Mouse (Mus musculus): ENCODE data around the gene Plxna4. TPM values are rescaled to one million over a fixed set of nuclear protein-coding genes. Genes with fewer than 3 reads are reported as not detected.
A peak's percentile ranks its signal among the peaks of the same experiment; 100 is the strongest.

Gene Plxna4
- total RNA-seq, 2 experiments from 2014 or later: 56.3 to 61.4 TPM

DNA sequence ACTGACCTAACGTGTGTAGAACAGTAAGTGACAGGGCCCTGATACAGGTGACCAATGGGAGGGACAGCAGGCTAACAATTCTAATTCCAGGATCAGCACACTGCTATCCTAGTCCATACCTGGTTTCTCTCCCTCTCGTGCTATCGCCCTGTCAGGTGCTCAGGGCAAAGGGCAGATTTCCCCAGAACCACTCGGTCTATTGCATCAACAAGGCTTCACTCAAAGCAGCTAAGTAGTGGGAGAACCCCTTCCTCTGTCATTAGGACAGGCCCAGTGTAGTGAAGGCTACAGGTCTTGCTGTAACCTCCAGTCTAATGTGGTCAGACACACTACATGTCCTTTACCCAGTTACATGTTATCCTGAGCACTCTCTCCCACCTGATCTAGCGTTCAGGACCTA lies 176.7 kb downstream of the Plxna4 start:
- no peak for DNase-seq (ENCODE audit: low spot score in 2 of 2)

DNA sequence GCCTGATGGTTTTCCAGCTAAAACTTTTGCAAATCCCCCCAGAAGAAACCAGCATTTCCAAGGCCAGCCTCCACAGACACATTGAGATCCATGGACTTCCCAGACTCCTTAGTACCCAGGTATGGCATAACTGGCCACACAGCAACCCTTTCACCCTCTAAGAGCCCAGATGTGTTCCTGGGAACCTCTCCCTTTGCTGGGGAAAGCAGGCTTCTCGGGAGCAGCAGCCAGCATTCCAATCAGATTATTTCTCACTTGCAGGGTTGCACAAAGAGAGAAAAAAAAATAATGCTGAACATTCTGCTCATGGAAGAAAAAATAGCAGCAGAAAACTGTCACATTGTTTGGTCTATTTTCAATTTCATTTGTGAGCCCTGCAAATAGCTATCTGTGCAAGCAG lies 178.4 kb downstream of the Plxna4 start:
- DNase-seq (ENCODE audit: low spot score in 2 of 2): no peak

DNA sequence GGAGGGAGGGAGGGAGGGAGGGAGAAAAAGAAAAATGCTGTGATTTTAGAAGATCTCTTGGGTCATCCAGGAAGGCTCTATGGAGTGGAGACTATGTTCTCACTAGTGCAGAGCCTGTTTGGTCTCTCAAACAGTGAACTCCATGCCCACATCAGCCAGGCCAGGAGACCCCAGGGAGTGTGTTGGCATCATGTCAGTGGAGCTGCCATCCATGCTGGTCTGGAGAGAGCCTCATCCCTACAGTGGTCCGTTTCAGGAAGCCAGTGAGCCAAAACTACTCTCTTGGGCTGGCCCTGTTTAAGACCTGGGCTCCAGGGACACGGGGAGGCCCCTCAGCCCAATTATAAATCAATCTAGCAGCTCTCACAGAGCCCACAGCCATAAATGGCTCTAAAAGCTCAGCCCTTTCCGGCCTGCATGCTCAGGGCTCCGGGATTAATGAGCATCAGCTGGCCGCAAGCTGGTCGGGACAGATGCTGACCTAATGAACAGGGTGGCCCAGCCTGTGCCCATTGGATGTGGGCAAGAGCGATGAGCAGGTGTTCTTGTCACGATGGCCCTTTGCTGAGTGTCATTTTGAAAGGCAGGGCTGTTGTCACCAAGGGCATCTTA lies 180.3 kb downstream of the Plxna4 start:
- no peak for DNase-seq (ENCODE audit: low spot score in 2 of 2)

DNA sequence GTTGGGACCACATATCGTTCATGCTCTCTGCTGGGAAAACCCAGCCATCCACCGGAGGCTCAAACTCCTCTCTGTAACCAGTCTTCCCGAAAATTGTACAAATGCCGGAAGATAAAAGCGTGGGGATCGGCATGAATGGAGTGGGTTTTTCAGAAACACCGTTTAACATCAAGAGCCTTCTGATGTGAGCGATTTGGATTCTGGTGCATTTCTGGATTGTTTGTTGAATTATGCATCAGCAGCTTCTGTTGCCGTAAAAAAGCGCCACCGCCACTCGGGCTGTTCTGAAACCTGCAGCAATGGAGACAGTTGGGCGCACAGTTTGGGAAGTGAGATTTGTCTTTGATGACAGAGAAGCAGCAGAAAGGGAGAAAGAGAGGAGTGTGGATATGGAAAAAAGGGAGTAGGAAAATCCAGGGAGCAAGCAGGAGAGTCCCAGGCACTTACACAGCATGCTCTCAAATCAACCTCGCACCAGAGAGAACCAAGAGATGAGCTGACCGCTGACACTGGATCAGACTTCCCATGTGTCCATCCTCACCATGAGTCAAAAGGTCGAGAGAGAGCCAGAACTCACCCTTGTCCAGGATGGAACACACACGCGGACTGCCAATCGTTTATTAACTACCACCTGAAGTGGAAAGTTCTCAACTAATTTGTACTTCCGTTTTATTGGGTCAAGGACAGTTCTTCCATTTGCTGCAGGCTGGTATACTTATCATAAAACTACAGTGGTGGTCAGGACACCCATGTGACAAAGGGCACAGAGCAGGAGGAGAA lies 181.5 kb downstream of the Plxna4 start:
- DNase-seq (ENCODE audit: low spot score in 2 of 2): peak; percentile 24 to 52

DNA sequence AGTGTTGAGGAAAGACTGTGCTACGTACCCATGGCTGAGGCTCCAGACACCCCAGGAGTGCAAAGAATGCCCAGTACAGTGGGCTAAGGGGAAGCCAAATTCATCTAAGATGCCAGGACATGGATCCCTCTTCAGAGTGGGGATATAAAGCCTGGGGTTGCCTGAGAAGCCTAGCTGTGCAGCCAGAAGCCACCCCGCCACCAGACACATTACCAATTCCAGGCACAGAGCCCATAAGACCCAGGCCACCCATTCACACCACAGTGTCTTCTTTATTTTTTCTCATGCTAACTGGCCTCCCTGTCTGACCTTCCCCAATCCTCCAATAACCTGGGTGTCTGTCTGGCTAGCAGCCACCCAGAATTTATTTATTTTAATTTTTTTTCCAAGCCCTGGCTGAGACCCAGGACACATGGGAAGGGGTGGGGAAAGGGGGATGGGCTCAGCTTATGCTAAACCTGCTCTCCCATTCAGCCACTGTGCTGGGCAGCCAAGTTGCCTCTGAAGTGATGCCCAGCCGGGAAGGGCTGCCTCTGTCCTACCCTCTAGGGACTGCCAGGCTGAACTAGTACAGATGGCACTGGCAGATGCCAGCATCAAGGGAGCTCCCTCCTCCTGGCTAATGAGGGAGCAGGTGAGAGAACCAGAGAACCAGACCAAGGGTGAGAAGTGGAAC lies 185.3 kb downstream of the Plxna4 start:
- DNase-seq (ENCODE audit: low spot score in 2 of 2): no peak

DNA sequence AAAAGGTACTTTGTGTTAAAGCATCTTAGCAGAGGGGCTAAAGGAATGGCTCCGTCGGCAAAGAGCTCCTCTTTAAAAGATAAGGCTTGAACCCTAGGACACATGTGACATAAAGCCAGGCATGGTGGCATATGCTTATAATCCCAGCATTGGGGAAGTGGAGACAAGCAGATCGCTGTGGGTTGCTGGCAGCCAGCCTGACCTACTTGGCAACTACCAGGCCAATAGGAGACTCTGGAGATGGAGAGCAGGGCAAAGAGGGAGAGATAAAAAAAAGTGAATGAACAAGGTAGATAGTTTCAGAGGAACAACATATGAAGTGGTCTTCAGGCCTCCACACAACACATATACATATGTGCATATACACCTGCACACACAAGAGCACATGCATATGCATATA lies 189.7 kb downstream of the Plxna4 start:
- DNase-seq (ENCODE audit: low spot score in 2 of 2): no peak

DNA sequence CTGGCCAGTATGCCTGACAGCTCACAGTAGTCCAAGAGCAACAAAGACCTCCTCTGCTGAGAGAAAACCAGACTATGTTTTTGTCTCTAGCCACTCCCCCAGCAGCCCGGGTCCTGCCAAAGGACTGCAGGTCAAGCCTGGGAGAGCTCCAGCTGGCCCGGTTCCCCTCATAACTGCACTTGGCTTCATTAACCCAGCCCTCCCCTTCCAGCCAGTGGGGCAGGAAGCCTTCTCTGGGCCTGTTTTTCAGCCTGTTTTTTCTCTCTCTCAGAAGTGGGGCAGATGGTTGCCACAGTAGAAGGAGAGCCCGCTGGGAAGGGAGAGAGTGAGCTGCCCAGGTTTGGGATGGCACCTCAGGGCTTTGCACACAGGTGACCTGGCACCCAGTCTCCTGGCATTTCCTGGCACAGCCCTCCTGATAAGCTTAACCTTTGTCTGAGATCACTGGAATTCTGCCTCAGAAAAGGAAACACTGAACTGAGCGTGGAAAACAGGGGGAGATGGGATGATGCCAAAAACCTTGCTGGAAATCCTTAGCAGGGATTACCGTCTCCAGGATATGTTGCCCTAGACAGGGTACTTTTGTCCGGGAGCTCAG lies 190.8 kb downstream of the Plxna4 start:
- peak; percentile 32 to 40 for DNase-seq (ENCODE audit: low spot score in 2 of 2)

DNA sequence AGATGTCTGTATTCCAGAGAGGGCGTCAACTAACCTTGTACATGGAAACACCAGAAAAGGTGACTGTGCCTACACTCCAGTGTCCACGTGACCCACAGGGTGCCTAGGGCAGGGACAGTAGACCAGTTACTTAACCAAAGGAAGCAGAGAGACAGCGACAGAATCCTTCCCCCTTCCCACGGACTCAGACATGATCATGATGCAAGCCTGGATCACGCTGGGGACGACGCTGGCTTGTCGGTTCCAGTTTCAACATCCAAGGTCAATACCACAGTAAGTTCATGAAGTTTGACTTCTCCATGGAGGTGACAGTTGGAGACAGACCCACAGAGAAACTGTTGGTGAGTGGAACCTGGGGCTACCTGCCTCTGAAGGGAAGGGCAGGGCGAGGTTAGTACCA lies 192.6 kb downstream of the Plxna4 start:
- no peak for DNase-seq (ENCODE audit: low spot score in 2 of 2)

DNA sequence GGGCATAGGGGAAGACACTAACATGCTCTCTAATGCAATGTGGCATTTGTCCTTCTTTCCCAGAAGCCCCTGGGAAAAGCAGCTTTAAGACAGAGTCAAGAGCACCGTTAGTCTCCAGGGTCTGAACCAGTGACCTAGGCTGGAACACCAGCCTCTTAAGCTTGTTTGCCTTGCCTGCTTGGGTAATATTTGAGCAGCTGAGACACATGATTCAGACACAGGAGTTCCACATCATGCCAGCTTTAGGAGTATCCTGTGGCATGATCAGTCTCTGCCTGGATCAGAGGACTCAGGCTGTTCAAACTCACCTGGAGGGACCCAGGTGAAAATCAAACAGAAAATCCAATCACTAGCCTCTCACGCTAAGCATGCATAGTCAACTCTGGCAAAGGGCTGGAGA lies 195.7 kb downstream of the Plxna4 start:
- no peak for DNase-seq (ENCODE audit: low spot score in 2 of 2)

DNA sequence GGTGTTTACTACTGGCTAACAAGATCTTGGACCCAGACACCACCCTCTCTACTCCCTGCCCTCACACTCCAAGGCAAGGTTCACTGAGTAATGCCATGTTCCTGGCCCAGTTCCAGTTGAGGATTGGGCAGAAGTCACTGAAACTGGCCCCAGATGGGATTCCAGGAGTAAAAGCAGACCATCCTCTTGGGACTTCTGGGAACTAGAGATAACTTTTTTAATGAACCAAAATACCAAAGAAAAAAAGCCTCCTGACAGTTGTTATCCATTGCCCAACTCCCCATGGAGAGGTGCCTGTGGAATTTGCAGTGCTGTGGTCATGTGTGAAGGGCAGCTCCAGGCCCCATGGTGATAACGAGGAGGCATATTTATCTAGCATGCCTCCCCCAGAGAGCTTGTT lies 199.7 kb downstream of the Plxna4 start:
- no peak for DNase-seq (ENCODE audit: low spot score in 2 of 2)

DNA sequence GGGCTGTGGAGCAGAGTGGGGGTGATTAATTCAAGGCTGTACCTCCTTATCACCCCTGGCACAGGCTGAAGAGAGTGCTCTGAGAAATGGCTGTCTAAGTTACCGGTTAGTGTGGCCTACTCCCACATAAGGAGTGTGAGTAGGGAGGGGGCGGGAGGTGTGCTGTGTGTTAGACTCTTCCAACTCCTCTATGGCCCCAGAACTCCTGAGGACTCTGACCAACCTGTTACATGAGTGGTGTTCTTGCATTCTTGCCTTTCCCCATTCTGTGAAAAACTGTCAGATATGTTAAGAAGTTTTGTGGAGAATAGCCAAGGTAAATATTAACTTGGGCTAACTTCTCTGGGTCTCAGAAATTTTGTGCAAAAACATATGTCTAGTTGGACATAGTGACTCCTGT lies 201.1 kb downstream of the Plxna4 start:
- no peak for DNase-seq (ENCODE audit: low spot score in 2 of 2)

DNA sequence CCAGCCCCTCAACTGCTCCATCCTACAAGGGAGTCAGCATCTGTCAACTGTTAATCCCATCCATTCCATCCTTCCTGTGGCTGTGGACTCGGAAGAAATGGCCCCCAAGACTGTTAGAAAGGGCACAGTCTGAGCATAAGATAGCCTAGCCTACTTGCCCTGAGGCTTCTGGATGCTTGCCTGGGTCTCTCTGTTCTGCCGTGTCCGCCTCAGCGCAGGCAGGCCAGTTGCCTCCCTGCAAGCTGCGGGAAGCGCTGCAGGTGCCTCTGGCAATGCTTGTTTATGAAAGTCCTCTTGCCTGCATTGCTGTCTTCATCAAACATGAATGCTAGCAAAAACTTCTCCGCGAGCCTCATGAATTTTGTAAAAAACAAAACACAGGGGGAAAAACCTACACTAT lies 203.1 kb downstream of the Plxna4 start:
- DNase-seq (ENCODE audit: low spot score in 2 of 2): no peak

DNA sequence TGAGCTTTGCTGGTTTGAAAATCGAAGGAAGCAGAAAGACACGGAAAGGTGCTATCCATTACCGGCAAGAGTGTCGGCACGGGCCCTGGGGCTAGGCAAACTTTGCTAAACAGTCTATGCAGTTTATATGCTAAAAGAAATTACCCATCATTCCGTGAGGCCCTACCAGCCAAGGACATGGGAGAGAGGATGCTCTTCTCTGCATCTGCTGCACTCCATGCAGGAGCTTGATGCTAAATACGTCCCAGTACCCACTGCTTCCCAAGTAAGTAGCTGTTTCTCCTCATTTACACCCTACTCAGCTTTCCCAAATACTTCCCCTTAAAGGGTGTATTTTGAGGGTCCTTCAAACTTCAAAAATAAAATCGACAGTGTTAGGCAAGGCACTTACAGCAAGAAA lies 203.6 kb downstream of the Plxna4 start:
- DNase-seq (ENCODE audit: low spot score in 2 of 2): no peak

DNA sequence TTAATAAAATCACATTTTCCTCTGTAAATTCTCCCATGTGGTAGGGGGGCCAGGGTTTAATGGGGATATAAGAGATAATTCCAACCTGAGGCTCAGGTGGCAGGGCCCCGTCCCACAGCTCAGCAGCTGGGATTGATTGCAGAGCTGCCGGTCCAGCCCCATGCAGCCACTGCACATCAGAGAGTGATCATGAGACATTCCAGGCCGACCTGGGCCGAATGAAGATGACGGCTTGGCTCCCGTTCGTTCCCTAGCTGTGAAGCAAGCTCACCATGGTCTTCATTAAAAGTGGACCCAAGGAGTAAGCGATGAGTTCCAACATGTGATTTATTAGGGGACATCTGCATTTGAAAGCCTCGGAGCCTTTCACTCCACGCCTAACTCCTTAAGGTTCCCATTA lies 206.5 kb downstream of the Plxna4 start:
- no peak for DNase-seq (ENCODE audit: low spot score in 2 of 2)

DNA sequence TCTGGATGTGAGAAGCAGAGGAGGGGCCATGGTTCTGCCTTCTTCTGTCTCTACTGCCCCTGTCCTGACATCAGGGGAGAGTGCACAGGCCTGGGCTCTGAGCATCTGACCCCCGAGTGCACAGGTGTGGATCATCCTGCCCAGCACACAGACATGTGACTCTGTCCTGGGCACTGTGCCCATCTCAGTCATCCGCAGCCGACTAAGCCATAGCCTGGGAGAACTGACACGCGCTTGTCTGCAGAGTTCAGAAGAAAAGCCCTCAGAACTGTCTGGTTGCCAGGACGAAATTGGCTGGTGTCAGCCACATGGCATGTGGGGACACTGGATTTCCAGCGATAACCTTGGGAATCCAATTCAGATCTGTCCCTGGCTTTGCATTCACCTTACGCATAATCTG lies 210.8 kb downstream of the Plxna4 start:
- peak; percentile 31 to 38 for DNase-seq (ENCODE audit: low spot score in 2 of 2)

DNA sequence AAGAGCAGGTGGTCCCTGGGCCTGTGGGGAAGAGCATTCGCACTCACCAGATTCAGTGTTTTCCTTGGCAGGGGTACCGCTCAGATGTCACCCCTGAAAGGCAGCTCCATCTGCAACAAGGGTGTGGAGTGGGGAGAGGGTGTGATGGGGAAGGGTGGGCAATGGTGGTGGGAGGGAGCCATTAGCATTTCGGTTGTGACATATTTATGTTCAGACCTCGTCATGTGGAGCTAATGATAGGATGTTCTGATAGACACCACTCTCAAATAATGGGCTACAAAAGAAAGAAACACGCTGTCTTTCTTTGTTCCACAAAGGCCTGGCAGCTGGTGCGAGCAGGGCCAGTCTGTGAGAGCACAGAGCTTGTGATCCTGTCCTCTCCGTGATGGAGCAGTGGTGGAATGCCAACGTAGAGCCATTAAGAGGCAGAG lies 214.0 kb downstream of the Plxna4 start:
- DNase-seq (ENCODE audit: low spot score in 2 of 2): no peak

DNA sequence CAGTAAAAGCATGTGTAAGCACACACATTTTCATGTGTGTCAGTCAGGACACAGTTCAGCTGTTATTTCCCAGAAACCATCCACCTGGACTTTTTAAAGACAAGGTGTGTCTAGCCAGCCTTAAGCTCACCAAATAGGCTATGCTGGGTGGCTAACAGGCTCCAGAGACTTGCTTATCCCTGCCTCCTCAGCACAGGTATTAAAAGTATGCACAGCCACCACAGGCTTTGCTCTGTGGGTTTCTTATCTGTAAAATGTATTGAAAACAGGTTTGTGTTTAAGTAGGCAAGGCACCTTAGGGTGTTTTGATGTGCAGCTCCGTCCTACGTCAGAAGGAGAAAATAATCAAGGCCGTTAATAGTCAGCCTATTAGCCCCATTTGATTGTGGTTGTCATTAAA lies 218.9 kb downstream of the Plxna4 start:
- no peak for DNase-seq (ENCODE audit: low spot score in 2 of 2)

DNA sequence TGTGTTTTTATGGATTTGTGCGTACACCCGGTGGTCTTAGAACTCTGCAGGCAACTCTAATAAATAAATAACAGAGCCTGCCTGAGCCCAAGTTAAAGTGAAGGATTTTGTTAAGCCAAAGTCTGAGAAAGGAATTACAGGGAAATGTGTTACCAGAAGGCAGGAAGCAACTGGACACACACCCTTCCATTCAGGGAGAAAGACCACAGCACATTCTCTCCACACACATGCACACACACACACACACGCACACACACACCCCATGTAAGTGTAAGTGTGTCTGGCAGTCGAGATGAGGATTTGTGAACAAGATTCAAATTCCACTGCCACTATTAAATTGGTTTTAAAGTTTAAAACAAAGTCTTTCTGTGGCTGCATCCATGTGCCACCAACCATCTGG lies 219.6 kb downstream of the Plxna4 start:
- DNase-seq (ENCODE audit: low spot score in 2 of 2): no peak

DNA sequence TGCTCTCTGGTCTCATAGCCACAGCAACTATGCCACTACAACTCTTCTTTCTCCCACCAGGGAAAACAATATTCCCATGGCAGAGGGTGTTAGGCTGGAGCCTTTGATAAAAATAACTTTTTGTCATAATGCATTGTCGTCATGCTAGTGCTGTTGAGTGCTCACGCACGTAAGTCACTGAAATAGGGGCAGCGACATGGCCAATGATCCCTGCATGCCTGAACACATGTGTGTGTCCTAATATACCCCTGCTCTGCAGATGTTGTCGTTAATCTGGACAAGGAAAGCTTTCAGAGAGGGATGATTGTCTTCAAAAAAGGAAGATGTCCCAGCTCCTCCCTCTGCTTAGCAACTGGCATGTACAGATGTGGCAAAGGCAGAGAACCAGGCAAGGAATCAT lies 223.1 kb downstream of the Plxna4 start:
- no peak for DNase-seq (ENCODE audit: low spot score in 2 of 2)

DNA sequence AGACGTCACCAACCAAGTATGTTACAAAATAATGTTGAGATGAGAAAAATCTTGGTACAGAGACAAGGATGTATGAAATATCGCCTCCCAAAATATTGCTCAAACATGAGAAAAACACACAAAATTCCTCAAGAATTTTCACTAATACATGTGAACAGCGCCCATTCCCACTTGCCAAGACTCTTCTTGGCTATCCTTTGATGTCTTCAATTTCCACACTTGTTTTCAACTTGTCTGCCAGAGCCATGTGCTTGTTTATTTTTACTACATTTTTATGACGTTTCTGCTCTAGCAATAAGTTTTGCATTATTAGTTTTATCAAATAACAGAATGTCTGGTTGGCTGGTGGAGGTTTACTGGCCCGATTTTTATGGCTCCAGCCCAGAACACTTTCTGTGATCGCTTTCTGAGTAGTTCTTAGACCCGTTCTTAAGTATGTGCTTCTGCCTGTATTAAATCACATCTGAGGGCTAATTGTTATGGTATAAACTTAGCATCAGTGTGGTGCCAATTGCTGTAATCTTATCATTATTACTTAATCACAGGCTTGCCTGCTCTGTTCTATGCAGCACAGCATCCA lies 224.4 kb downstream of the Plxna4 start:
- DNase-seq (ENCODE audit: low spot score in 2 of 2): no peak

DNA sequence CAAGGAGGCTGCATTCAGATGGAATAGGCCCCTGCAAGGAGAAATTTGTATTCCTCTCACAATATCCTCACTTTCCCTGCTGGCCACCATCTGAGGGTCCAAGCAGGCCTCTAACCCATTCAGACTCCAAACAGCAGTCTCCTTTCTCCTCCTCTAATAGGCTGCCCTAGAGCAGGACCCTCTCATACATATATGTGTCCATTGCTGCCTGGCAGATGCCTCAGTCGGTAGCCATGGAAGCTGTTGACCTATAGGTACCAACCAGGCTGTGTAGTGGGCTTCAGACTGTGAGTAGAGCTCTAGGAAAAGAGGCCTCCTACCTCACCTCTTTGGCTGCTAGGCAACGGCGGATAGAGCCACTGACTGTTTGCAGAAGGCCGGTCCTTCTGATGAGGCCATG lies 225.6 kb downstream of the Plxna4 start:
- no peak for DNase-seq (ENCODE audit: low spot score in 2 of 2)

DNA sequence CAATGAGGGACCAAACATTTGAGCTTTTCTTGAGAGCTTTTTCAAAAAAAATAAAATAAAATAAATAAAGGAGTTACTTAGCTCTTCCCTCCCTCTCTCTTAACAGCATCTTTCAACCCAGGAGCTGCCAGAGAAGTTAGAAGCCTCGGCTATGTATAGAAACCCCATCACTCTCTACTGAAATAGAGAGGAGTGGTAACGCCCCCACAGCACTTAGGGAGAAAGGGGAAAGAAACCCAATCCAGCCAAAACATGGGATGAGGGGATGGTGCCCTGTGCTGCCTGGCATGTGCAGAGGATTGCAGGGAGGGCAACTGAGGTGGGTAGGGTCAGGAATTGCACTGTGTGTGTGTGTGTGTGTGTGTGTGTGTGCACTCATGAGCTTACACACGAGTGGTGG lies 228.3 kb downstream of the Plxna4 start:
- peak; percentile 38 to 50 for DNase-seq (ENCODE audit: low spot score in 2 of 2)

Data from left cerebral cortex, adult 18-20 months (tissue).